Mouse (Mus musculus) monocyte, adult 2 months (primary cell): ENCODE data around the gene Sema6c.
A peak's percentile ranks its signal among the peaks of the same experiment; 100 is the strongest.

ENCODE experiments used
- DNase-seq, 2 experiments: peaks; one replicate each; pipeline ENCODE4 v3.0.0; 2022; ENCODE audit warnings: low spot score in 2 of 2, low read depth in 1 of 2

Gene Sema6c

GRCm38 (mm10) chr3:95141952-95142616, 18.2 kb upstream of the Sema6c start, which contains the start of gene Tnfaip8l2:
Gene Tnfaip8l2 (minus strand): TSS chr3:95142360.
- peak in 1 of 2 experiments; percentile 64 for DNase-seq

- peak; percentile 64 to 80 for DNase-seq
Observed at GRCm38 (mm10) chr3:95142617-95143011, 17.6 kb upstream of the Sema6c start.

GRCm38 (mm10) chr3:95147924-95148323, 12.3 kb upstream of the Sema6c start:
- no peak for DNase-seq

GRCm38 (mm10) chr3:95153874-95154273, 6.4 kb upstream of the Sema6c start:
- DNase-seq = peak in 1 of 2 experiments; percentile 60

GRCm38 (mm10) chr3:95159511-95159986, 708 bp upstream of the Sema6c start:
- DNase-seq = no peak

GRCm38 (mm10) chr3:95161041-95161551, 839 bp downstream of the Sema6c start:
- DNase-seq = no peak

GRCm38 (mm10) chr3:95161618-95162344, 1.5 kb downstream of the Sema6c start:
- DNase-seq = no peak

- no peak for DNase-seq
Observed at GRCm38 (mm10) chr3:95162345-95162628, 2.0 kb downstream of the Sema6c start.

GRCm38 (mm10) chr3:95163419-95164255, 3.4 kb downstream of the Sema6c start:
- no peak for DNase-seq

GRCm38 (mm10) chr3:95164256-95164550, 3.9 kb downstream of the Sema6c start:
- no peak for DNase-seq

- DNase-seq = no peak
Observed at GRCm38 (mm10) chr3:95164840-95165239, 4.6 kb downstream of the Sema6c start.

- DNase-seq = no peak
Observed at GRCm38 (mm10) chr3:95169996-95170395, 9.7 kb downstream of the Sema6c start.

GRCm38 (mm10) chr3:95171105-95171504, 10.8 kb downstream of the Sema6c start:
- DNase-seq = no peak

- no peak for DNase-seq
Observed at GRCm38 (mm10) chr3:95172526-95173255, 12.4 kb downstream of the Sema6c start.

- DNase-seq = no peak
Observed at GRCm38 (mm10) chr3:95173256-95173949, 13.1 kb downstream of the Sema6c start.

- peak; percentile 45 to 79 for DNase-seq
Observed at GRCm38 (mm10) chr3:95174011-95174592, 13.8 kb downstream of the Sema6c start.

GRCm38 (mm10) chr3:95176500-95176899, 16.2 kb downstream of the Sema6c start:
- no peak for DNase-seq

- no peak for DNase-seq
Observed at GRCm38 (mm10) chr3:95177583-95177982, 17.3 kb downstream of the Sema6c start.

- no peak for DNase-seq
Observed at GRCm38 (mm10) chr3:95178948-95179347, 18.7 kb downstream of the Sema6c start.

- DNase-seq = no peak
Observed at GRCm38 (mm10) chr3:95179890-95180289, 19.6 kb downstream of the Sema6c start.
